ENCODE assay signal across 17 mouse cellular contexts in genomic region chr5:76618750-76619149, GRCm38 (mm10). TPM values are rescaled to one million over a fixed set of nuclear protein-coding genes. Genes with fewer than 3 reads are reported as not detected.
DNase-seq lines count a peak whose midpoint lies in the region; ATAC-seq and TF ChIP-seq lines count a peak whose summit lies in the region.
"Had no signal": no experiment of that assay in that cellular context is flagged by ENCODE, and none has a peak within 500 bp of the region (broad histone marks: within the 10 kb centered on the region; RNA-seq: fewer than 3 reads in every experiment).

No protein-coding gene starts in this region.

- TF ChIP-seq POLR2A in brain, embryonic 14.5 days (IDR thresholded peaks at IDR 0.05; ENCODE audit: borderline replicate concordance, extremely low read depth, insufficient read depth, insufficient read length, poor library complexity, severe bottlenecking), result no peak

- H3K4me2 ChIP-seq in hindbrain, postnatal 0 days (ENCODE audit: low read depth, low read length), result no peak overlapping the region
- no peak overlapping the region for H3K4me2 ChIP-seq in hindbrain, embryonic 12.5 days (replicated peaks)
- no peak overlapping the region for H3K4me2 ChIP-seq in liver, embryonic 11.5 days
- H3K4me2 ChIP-seq: embryonic facial prominence, embryonic 13.5 days; forebrain, embryonic 13.5 days; heart, embryonic 13.5 days had no signal

- no peaks in the 10 kb centered on the region for H3K9me3 ChIP-seq in hindbrain, postnatal 0 days (ENCODE audit: low read length)
- no peaks in the 10 kb centered on the region for H3K9me3 ChIP-seq in hindbrain, embryonic 12.5 days (replicated peaks)
- 0 out of 2 replicates have a peak, but pooled peaks cover 8% of the 10 kb centered on the region for H3K9me3 ChIP-seq in megakaryocyte, embryonic 14.5 days
- no peaks in the 10 kb centered on the region for H3K9me3 ChIP-seq in liver, embryonic 11.5 days (ENCODE audit: control insufficient read depth, low read length)
- H3K9me3 ChIP-seq: embryonic facial prominence, embryonic 13.5 days; heart, embryonic 13.5 days had no signal

- peak; percentile 3 for DNase-seq in hindbrain, postnatal 0 days (ENCODE audit: low spot score)
- peak; percentile 3 for DNase-seq in brain, embryonic 14.5 days (ENCODE audit: low read depth)
- DNase-seq in layer of hippocampus, postnatal 10 days (ENCODE audit: low spot score in 2 of 2), result peak; percentile 25 to 37
- no peak for DNase-seq in kidney, adult 18-20 months
- DNase-seq in liver, embryonic 11.5 days (ENCODE audit: low spot score), result no peak
- DNase-seq: adrenal gland, adult 8-10 months; cerebellum, adult 18-20 months; cerebellum, postnatal 36 days; gastrocnemius, adult 2 months; gastrocnemius, postnatal 25 days; heart, postnatal 36 days had no signal

- H3K4me3 ChIP-seq in hindbrain, postnatal 0 days (ENCODE audit: low read length), result no peak overlapping the region
- H3K4me3 ChIP-seq in hindbrain, embryonic 12.5 days, result no peak overlapping the region
- H3K4me3 ChIP-seq in megakaryocyte, embryonic 14.5 days (replicated peaks), result peak overlapping the region; percentile 6
- no peak overlapping the region for H3K4me3 ChIP-seq in liver, embryonic 11.5 days (ENCODE audit: low read depth, low read length)
- H3K4me3 ChIP-seq: embryonic facial prominence, embryonic 13.5 days; forebrain, embryonic 13.5 days; gastrocnemius, adult 2 months; heart, embryonic 13.5 days had no signal

- no peak for ATAC-seq in hindbrain, postnatal 0 days
- ATAC-seq in hindbrain, embryonic 12.5 days (ENCODE audit: low FRiP score), result no peak
- ATAC-seq in megakaryocyte, adult 5-6 weeks (ENCODE audit: poor library complexity, severe bottlenecking), result no peak
- no peak for ATAC-seq in liver, embryonic 11.5 days (replicated peaks; ENCODE audit: low FRiP score)
- ATAC-seq: forebrain, embryonic 13.5 days had no signal

- no peak for TF ChIP-seq CTCF in hindbrain, postnatal 0 days (IDR thresholded peaks at IDR 0.05; ENCODE audit: low read depth)
- no peak for TF ChIP-seq CTCF in brain, embryonic 14.5 days (IDR thresholded peaks at IDR 0.05; ENCODE audit: borderline replicate concordance, extremely low read depth, insufficient read depth, insufficient read length)

- no peaks in the 10 kb centered on the region for H3K4me1 ChIP-seq in hindbrain, postnatal 0 days (ENCODE audit: insufficient read depth, low read length)
- no peaks in the 10 kb centered on the region for H3K4me1 ChIP-seq in hindbrain, embryonic 12.5 days
- H3K4me1 ChIP-seq in megakaryocyte, embryonic 14.5 days, result peaks cover 32% of the 10 kb centered on the region
- H3K4me1 ChIP-seq in liver, embryonic 11.5 days (replicated peaks; ENCODE audit: control insufficient read depth, insufficient read depth, low read length), result no peaks in the 10 kb centered on the region
- H3K4me1 ChIP-seq: embryonic facial prominence, embryonic 13.5 days; forebrain, embryonic 13.5 days; heart, embryonic 13.5 days had no signal

- H3K27me3 ChIP-seq in hindbrain, postnatal 0 days (ENCODE audit: insufficient read depth, low read length), result no peaks in the 10 kb centered on the region
- no peaks in the 10 kb centered on the region for H3K27me3 ChIP-seq in hindbrain, embryonic 12.5 days
- H3K27me3 ChIP-seq in megakaryocyte, embryonic 14.5 days (replicated peaks), result no peaks in the 10 kb centered on the region
- H3K27me3 ChIP-seq in liver, embryonic 11.5 days (replicated peaks; ENCODE audit: control insufficient read depth, insufficient read depth, low read length), result no peaks in the 10 kb centered on the region
- H3K27me3 ChIP-seq: embryonic facial prominence, embryonic 13.5 days; forebrain, embryonic 13.5 days; heart, embryonic 13.5 days had no signal

- WGBS in hindbrain, postnatal 0 days, result 81% methylated on average over 7 of the region's 7 CpGs
- 93% methylated on average over 7 of the region's 7 CpGs for WGBS in hindbrain, embryonic 12.5 days
- WGBS in liver, embryonic 11.5 days, result 85% methylated on average over 7 of the region's 7 CpGs

- no peak overlapping the region for H3K27ac ChIP-seq in hindbrain, postnatal 0 days
- no peak overlapping the region for H3K27ac ChIP-seq in hindbrain, embryonic 12.5 days
- no peak overlapping the region for H3K27ac ChIP-seq in liver, embryonic 11.5 days (ENCODE audit: low read depth, low read length)
- H3K27ac ChIP-seq: embryonic facial prominence, embryonic 13.5 days; forebrain, embryonic 13.5 days; gastrocnemius, adult 2 months; heart, embryonic 13.5 days had no signal

- H3K36me3 ChIP-seq in hindbrain, postnatal 0 days (ENCODE audit: insufficient read depth, low read length), result peaks cover 19% of the 10 kb centered on the region
- peaks cover 59% of the 10 kb centered on the region for H3K36me3 ChIP-seq in hindbrain, embryonic 12.5 days
- peaks cover 93% of the 10 kb centered on the region for H3K36me3 ChIP-seq in megakaryocyte, embryonic 14.5 days (replicated peaks; ENCODE audit: low read length)
- H3K36me3 ChIP-seq in liver, embryonic 11.5 days (ENCODE audit: control insufficient read depth, insufficient read depth, low read length), result peaks cover 28% of the 10 kb centered on the region

- H3K9ac ChIP-seq in hindbrain, postnatal 0 days (replicated peaks; ENCODE audit: low read length), result no peak overlapping the region
- no peak overlapping the region for H3K9ac ChIP-seq in hindbrain, embryonic 12.5 days
- no peak overlapping the region for H3K9ac ChIP-seq in liver, embryonic 11.5 days (ENCODE audit: low read depth, low read length)
- H3K9ac ChIP-seq: embryonic facial prominence, embryonic 13.5 days; forebrain, embryonic 13.5 days; heart, embryonic 13.5 days had no signal

RNA-seq across cellular contexts. Expression of gene Cep135, which starts 30.3 kb away (rescaled TPM):
- 3.0 and 4.0 TPM in 2 replicates for total RNA-seq in hindbrain, postnatal 0 days (2014; rRNA removed)
- polyA plus RNA-seq in hindbrain, postnatal 0 days (2015; fragmentation: Nextera tagmentation; extraction: Ambion mirVana), result 2.6 and 3.3 TPM in 2 replicates
- polyA plus RNA-seq in hindbrain, embryonic 12.5 days (2016; fragmentation: Nextera tagmentation; extraction: Ambion mirVana), result 8.2 and 8.3 TPM in 2 replicates
- 0.68 and 2.4 TPM in 2 replicates for polyA plus RNA-seq in megakaryocyte, embryonic 14.5 days (2012; ENCODE audit: insufficient read depth, low replicate concordance)
- 11.0 and 11.2 TPM in 2 replicates for total RNA-seq in megakaryocyte, adult 5-6 weeks (2015)
- 17.6 and 23.2 TPM in 2 replicates for total RNA-seq in megakaryocyte, adult 5-6 weeks (2017)
- 6.1 and 6.2 TPM in 2 replicates for polyA plus RNA-seq in brain, embryonic 14.5 days (2012; rRNA removed)
- 1 to 10 TPM; 7.2 to 8.5 TPM for total RNA-seq in layer of hippocampus, postnatal 10 days (2021)
- 8.4 and 8.7 TPM in 2 replicates for polyA plus RNA-seq in liver, embryonic 11.5 days (2014; fragmentation: Nextera tagmentation; extraction: Ambion mirVana)

RNA-seq across cellular contexts. Expression of gene C530008M17Rik, which starts 37.6 kb away (rescaled TPM):
- total RNA-seq in hindbrain, postnatal 0 days (2014; rRNA removed), result 55.3 and 66.4 TPM in 2 replicates
- 52.5 and 56.4 TPM in 2 replicates for polyA plus RNA-seq in hindbrain, postnatal 0 days (2015; fragmentation: Nextera tagmentation; extraction: Ambion mirVana)
- polyA plus RNA-seq in hindbrain, embryonic 12.5 days (2016; fragmentation: Nextera tagmentation; extraction: Ambion mirVana), result 81.2 and 81.5 TPM in 2 replicates
- 39.8 and 42.0 TPM in 2 replicates for polyA plus RNA-seq in megakaryocyte, embryonic 14.5 days (2012; ENCODE audit: insufficient read depth, low replicate concordance)
- 0.87 and 1.6 TPM in 2 replicates for total RNA-seq in megakaryocyte, adult 5-6 weeks (2015)
- 0.15 and 1.1 TPM in 2 replicates for total RNA-seq in megakaryocyte, adult 5-6 weeks (2017)
- polyA plus RNA-seq in brain, embryonic 14.5 days (2012; rRNA removed), result 86.4 and 122 TPM in 2 replicates
- total RNA-seq in layer of hippocampus, postnatal 10 days (2021), result 100 to 1,000 TPM; 197 to 205 TPM
- polyA plus RNA-seq in liver, embryonic 11.5 days (2014; fragmentation: Nextera tagmentation; extraction: Ambion mirVana), result 8.9 and 10.8 TPM in 2 replicates

Comparison
In these comparisons a context has a peak if more than half of its experiments do, and no peak if none do; other contexts are left out.
1. DNase-seq: peak in hindbrain, postnatal 0 days (single experiment), brain, embryonic 14.5 days (single experiment) and layer of hippocampus, postnatal 10 days (2 of 2); none in kidney, adult 18-20 months (single experiment) and liver, embryonic 11.5 days (single experiment).